Mouse (Mus musculus): ENCODE results near the gene Slc35c2.

DNA sequence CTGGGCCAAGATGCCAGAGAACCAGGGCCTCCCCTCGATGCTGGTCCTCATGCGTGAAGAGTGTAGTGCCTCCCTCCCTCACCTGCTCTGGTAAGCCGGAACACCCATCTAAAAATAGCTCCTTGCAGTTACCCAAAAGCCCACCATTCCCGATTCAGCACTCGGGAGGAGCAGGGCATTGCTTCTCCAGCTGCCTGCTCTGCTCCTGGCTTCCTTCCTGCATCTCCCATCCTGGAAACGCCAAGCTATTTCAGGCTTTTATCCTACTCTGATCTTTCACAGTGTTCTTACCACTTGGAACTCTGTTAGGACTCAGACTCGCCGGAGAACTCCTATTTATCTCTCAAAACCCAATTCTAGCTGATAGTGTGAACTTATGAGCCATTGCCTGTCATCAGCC is 47.3 kb downstream of the Slc35c2 start:
- TF ChIP-seq CTCF (IDR thresholded peaks at IDR 0.05; ENCODE audit: extremely low read depth, insufficient read length, insufficient replicate concordance, low read depth, low read length), result no peak
- no peak for TF ChIP-seq POLR2A (IDR thresholded peaks at IDR 0.05; ENCODE audit: low read depth, low read length)
